Mouse (Mus musculus) regulatory T cell (primary cell): Measurements from ENCODE around the gene Ppp1r14b.
"Not testable (repeated sequence)": the region's sequence is repeated elsewhere in the genome, so short reads cannot be mapped to it uniquely, and the experiment has no call there.

Experiments
- in situ Hi-C: fragments of 300-600 bp; cut with MboI, MseI; formaldehyde crosslinking; loops from one replicate; pipeline ENCODE4 v1.15.1; 2025; ENCODE audit warnings: high pct_unique_total_duplicates

Gene Ppp1r14b

DNA sequence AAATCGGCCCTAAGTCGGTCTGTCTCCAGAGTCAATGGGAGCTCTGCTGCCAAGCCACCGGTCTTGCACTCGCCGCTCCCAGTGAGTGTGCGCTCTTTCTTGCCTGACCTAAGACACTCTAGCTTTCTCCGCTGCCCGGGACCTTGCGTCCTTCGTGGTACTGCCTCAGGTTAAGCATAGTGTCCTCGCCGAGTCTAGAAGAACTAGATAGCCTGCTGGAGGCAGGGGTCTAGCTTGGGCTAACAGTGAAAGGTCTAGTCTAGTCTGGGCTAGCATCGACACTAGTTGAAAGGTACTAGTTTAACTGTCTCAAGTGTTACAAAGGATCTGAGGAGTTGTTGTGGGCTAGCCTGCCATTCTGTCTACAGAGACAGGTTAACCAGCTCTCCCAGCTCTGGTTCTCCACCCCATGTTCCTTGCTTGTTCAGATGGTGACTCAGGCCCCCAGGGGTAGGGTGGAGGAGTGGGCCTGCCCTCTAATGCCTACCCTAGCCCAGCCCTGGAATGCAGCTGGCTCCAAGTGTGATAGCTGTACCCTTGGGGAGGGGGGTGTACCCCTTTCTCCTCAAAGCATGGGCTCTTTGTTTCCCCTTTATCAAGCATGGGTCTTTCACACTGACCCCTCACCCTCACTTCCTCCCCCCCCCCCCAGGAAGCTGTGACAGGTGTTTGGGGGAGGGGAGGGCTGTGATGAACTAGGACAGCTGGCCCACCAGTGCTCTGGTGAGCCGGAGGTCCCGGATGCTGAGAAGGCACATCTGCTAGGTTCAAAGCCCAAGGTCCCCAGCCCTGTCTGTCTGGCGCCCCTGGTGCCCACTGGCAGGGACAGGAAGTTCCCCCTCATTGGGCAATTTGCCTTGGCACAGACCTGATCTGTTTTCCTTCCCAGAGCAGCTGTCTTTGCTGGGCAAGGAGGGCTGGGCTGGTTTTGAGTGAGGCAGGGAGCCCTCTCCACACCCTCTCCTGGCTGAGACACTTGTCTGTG is 1.1 kb downstream of the Ppp1r14b start, which contains the start of gene Plcb3:
Gene Plcb3, minus strand, starts transcription at position 934 of the 985 bp plus-strand sequence.
- in situ Hi-C loops: loop anchor here (10.0 kb wide), 1 partner anchor 901 kb away; the partner anchor contains the start of gene Vps51

DNA sequence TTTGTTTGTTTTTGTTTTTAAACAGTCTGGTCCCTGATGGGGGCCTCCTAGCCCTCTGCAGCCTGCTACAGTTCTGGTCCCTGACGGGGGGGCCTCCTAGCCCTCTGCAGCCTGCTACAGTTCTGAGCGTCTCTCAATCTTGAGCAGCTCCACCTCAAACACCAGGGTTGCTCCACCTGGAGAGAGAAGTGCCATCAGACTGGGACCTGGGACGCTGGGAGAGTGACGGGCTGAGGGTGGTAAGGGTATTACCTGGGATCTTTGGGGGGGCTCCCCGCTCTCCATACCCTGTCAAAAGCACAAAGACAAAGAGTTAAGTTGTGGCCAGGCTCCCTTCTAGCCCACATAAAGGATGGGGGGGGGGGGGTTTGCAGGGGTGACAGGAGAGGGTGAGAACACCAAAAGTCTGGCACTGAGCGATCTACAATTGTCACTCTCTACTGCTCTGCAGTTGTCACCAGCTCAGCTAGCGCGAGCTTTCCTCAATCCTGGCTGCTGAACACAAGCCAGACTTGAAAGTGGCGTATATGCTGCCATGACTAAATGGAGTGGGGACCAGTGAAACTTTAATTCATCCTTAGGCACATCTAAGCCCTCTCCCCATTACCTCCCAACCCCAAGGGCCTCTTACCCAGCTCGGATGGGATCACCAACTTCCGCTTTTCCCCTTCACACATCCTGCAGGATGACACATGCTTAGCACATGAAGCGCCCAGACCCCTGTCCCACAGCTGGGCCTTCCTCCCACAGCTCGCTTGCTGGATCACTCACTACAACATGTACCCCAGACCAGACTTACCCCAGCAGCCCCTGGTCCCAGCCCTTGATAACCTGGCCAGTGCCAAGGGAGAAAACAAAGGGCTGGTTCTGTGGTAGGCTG is 3.2 kb downstream of the Ppp1r14b start:
- in situ Hi-C loops: loop anchor here (10.0 kb wide), 1 partner anchor 903 kb away; the partner anchor contains the start of gene Vps51

DNA sequence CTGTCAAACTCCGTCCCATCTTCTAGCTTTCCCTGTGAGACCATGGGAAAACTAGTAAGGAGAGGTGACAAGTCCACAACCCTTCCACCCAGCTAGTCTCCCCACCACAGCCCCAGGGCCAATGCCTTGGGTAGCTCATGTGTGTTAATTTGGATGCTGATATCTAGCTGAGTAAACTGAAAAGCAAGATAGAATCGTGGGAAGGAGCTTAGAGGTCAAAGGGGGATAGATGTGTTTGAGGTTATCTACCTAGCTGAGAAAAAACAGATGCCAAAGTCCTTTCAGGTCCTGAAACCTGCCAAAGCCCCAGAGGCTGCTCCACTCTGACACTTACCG is 3.8 kb downstream of the Ppp1r14b start:
- in situ Hi-C loops: loop anchor here (10.0 kb wide), 1 partner anchor 904 kb away; the partner anchor contains the start of gene Vps51

DNA sequence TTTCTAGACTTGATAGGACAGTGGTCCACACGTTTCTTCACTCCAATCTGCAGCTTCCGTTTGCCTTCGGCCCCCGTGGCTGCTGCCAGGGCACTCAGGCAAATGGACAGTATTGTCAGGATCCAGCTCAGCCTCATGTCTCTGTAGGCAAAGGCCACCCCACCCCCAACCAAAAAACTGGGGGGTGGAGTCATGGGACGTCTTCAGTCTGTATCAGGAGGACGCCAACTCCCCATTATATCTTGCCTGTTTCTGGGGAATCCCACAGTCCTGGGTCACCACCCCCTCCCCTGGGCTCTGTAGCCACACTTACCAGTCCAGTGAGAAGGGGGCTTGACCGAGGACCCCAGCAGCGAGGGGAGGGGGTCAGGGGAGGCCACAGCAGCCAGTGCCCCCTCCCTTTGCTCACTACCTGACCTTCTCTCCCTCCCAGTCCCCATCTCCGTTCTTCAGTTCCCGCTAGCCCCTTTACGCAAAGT is 4.3 kb downstream of the Ppp1r14b start:
- in situ Hi-C loops: loop anchor here (10.0 kb wide), 1 partner anchor 904 kb away; the partner anchor contains the start of gene Vps51

DNA sequence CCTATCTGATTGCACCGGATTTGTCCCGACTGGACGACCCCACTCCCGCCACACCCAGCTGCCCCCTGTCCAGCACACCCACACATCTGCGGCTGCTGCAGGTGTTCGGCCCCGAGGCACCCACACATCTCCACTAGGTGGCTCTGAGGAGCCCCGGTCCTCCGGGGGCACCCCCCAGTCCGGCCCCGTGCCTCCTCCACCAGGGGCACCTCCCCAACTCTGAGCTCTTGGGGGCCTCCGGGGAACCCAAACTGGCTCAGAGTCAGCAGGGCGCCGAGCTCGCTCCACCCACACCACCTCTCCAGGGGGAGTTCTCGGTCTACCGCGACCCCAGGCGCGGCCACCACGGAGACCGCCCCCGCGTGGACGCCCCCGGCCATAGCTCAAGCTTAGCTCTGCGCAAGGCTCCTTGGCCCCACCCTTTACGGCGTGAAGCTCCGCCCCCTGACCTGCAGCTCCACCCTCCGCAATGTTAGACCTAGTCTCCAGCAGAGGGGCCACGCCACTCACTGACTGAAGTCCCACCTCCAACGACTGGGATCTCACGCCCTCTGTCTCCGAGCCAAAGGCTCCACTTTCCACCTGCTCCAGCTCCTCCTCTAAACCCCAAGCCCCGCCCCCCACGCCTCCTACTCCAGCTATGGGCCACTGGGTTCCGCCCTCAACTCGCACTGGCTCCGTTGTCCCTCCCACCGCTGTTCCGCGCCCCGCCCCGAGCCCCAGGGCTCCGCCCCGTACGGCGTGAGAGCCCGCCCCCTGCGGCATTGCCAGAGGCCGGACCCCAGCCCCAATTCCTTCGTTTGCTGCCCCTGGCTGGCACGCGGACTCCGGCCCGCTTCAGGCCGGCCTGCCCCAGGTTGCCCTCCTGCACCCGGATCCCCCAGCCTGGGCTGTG is 5.0 kb downstream of the Ppp1r14b start:
- in situ Hi-C loops: loop anchor here (10.0 kb wide), 1 partner anchor 905 kb away; the partner anchor contains the start of gene Vps51

DNA sequence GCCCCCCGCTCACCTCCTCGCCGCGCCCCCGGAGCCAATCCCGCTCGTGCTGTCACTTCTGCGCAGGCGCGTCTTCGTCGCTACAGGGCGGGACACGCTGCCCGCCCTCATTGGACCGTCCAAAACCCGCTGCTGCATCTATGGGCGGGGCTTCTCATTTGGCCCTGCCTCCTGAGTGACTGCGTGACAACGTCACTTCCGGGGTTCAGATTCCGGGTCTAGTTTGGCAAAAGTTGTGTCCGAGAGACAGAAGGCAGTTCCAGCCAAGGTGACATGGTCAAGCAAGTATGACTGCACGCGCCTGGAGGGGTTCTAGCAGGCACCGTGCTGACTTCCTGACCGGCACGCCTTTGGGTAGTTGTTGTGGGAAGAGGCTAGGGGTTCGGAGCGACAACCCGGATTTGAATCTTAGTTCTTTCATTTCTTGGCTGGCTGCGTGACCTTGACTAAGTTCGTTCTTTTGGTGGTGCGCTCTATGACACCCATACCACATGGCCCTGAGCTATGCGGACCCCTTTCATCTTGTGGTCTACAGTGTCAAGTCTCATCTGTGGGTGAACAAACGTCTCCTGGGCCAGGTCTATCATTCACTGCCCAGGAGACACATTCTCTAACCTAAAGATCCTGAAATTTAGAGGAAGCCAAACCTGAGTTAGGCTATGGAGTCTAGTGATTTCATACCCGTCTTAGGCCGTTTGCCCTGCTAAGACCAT is 5.8 kb downstream of the Ppp1r14b start, which contains the start of gene Fkbp2:
Gene Fkbp2, minus strand, starts transcription at position 121 of the 713 bp plus-strand sequence.
- in situ Hi-C loops: no loop called here

DNA sequence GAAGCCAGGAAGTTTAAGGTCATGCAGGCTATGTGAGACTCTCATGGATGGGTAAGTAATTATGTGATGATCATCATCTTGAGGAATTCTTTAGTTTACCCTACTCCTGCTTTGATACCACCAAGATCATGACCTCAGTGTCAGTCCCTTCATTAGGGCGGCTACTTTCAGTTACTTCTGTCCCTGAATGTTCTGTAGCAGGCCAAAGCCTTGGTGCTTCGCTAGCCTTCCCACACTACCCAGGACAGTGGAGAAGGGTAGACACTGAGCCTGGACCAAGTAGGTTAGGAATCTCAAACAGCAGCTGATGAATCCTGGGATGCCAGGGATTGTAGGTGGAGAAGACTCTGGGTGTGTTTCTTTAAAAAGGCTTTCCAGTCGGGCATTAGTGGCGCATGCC is 6.7 kb downstream of the Ppp1r14b start:
- in situ Hi-C loops: no loop called here

DNA sequence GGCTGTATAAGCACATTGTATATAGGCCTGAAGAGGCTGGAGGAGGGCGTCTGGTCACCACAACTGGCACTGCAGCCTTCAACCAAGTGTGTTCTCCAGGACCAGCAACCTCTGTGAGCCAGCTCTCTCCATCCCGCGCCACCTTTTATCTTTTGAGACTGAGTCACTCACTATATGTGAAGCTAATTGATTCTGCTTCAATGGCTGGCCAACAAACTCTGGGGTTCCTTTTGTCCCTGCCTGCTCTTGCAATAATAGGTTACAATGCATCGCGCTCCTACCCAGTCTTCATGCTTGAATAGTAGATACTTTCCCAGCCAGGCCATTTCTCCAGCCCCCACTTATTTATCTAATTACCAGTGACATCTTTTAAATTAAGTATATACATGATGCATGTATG is 8.9 kb downstream of the Ppp1r14b start:
- in situ Hi-C loops: no loop called here

DNA sequence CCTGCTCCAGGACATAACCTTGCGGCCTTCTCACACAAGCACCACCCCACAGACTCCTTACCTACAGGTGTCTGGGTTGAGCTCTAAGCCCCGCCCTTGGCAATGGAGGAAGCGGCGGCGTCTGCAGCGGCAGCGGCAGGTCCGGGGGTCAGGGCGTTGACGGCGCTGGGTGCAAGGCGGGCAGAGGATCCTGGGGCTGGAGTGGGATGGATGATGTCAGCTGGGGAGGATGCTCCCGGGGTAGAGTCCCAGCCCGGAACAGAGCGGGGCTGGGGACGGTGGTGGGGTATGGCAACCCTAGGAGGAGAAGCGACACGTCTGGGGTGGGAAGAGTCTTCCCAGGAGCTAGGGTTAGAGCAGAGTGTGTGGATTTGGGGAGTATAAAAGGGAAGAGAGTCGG is 10.5 kb downstream of the Ppp1r14b start:
- in situ Hi-C loops: no loop called here

DNA sequence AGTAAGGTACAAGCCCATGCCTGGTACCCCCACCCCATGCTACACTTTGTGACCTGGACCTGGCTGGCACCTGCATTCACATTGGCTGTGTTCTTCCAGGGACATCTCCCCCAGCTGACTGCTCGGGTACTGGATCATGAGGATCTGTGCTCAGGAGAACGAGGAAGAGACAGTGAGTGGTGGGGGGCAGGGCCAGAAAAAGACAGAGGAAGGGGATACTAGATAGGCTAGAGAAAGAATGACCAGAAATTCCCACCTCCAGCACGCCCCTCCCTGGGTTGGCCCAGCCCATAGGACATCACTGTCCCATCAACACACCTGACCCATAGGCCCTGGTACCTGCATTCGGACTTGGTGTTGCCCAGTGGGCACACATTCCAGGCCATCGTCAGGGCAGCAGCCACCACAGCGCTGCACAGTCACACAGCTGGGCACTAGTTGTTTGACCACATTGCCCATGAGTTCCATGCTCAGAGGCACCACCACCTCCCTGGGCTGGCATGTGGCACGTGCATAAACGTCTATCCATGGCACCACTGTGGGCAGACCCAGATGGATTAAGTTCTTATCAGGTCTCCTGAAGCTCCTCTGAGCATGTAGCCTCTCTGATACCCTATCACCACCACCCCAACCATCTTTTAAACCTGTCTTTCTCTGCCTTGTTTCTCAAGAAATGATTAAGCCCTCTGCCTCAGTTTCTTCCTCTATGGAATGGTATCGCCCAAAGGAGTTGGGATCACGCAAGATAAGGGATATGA is 11.4 kb downstream of the Ppp1r14b start:
- in situ Hi-C loops: no loop called here

DNA sequence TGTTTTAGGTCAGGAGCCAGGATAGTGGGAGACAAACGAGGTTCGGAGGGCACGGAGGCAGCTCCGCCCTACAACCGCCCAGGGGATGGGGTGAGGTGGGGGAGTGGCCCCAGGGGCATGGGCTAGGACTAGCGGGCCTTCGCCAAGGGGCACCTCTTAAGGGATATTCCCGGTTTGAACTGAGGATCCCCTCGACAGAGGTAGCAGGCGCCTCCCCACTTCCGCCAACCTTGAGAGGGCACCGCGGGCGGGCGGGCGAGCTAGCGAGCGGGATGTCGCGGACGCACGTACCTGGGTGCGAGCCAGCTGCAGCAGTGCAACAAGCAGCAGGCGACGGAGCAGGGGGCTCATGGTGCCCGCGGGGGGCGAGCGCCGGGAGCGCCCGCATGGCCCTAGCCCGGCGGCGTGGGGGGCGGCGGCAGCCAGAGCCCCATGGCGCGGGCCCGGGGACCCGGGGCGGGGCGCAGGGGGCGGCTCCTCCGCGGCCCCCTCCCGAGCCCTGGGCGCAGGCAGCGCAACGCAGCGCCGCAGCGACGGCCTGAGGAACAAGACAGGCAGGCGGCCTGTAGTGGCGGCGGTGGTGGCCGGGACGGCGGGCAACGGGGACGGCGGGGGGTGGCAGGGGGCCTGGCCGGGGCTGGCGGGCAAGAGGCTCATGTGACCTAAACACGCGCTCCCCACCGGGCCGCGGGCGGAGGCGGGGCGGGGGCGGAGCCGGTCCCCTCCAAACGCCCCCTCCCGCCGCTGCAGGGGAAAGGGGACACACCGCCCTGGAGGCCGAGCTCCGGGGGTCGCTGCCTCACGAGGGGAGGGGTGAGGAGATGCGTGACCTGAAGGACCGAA is 12.5 kb downstream of the Ppp1r14b start, which contains the start of gene Vegfb:
Gene Vegfb, minus strand, starts transcription at position 591 of the 843 bp plus-strand sequence.
- in situ Hi-C loops: no loop called here

DNA sequence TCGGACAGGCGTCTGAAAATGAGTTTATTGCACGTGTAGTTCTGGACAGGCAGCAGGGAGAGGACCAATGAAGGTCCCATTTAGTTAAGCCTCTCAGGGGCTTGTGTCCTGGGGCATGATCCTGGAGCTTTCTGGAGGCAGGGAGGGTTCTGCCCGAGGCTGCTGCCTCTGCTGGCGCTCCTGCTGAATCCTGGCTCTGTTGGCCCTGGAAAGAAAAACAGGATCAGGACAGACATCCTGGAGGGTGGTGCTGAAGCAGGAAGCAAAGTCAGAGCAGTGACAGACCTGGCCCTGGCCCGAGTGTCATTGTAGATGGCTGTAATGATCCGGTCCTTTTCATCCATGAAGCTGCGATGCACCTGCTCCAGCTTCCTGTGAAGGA is 13.1 kb downstream of the Ppp1r14b start:
- in situ Hi-C loops: no loop called here

DNA sequence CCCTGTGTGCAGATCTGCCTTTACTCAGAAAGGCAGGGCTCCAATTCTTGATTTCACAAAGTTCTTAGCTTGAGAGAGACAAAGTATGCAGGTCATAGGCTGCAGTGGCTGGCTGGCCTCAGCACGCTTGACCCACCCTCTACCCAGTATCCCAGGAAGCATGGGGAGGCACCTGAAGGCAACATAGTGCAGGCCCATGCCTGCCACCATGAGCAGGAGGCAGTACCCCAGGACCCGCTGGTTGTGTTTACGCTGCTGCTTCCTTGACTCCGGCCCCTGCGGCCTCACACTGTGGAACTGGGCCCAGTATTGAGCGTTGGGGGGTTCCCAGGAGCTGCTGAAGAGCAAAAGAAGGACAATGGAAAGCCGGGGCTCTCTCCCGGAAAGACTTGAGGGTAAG is 14.5 kb downstream of the Ppp1r14b start:
- in situ Hi-C loops: no loop called here

DNA sequence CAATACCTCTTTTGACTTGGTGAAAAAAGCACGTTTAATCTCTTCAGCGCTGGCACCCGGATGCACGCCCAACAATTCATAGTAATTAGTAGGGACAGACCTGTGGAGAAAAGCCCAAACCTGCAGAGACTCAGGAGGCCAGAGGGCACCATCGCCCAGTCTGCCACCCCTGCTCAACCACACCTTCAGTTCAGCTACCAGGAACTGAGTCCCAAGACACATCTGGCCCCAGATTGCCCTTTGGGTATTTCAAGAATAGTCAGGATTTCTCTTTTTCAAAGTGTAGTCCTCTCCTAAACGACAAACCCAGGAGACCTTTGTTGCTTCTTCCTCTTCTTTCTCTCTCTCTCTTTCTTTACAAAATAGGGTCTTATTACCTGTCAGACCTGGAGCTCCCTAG is 15.9 kb downstream of the Ppp1r14b start:
- in situ Hi-C loops: no loop called here

DNA sequence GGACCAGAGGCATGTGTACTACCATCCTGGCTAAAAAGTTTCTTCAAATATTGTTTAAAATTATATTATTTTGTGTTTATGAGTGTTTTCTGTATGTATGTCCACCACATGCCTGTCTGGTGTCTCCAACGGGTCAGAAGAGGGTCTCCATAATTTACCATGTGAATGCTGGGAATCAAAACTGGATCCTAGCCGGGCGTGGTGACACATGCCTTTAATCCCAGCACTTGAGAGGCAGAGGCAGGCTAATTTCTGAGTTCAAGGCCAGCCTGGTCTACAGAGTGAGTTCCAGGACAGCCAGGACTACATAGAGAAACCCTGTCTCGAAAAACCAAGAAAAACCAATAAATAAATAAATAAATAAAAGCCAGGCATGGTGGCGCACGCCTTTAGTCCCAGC is 16.4 kb downstream of the Ppp1r14b start:
- in situ Hi-C loops: not testable (repeated sequence)

DNA sequence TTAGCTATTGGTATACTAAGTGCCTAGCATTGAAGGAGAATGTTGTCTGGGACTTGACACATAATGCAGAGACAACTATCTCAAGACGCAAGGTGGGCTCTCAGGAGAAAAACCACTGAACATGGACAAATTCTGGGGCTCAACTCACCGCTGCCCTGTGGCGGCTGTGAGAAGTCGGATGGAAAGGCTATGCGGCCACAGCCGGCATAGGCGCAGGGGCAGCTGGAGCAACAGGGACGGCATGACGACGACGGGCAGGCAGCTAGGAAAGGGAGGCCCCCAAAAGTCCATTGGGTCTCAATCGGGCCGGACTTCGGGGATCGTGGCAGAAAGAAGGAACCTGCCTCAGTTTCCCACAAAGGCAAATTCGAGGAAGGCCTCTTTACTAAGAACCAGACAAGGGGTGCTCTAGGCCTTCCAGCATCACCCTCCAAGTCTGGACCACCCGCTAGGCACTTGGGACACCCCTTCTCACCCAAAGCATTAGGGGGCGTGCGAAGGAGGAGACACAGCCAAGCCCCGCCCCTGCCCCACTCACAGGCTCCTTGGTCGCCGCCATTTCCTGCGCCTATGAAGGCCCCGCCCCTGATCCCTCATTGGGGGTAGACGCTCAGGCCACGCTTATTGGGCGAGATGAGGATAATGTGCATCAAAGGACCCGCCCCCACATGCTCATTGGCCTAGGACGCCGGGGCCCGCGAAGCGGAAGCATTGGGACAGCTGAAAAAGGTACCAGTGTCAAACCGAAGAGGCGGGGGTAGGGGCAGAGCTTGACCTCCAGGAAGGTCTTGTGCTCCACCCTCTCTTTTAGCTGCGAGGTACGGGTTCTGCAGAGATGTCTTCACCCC is 17.5 kb downstream of the Ppp1r14b start, which contains the start of gene Dnajc4:
Gene Dnajc4, minus strand, starts transcription at position 562 of the 848 bp plus-strand sequence.
- in situ Hi-C loops: no loop called here
